Mouse (Mus musculus) kidney, postnatal 0 days (tissue): ENCODE results near the gene Gm20431. TPM values are rescaled to one million over a fixed set of nuclear protein-coding genes. Genes with fewer than 3 reads are reported as not detected.

Experiments
- ATAC-seq: fragments of 200-750 bp; cut with Nextera tagmentation; replicated peaks from 2 replicates; pipeline ENCODE4 v1.8.0; 2017; ENCODE audit warnings: low read depth, moderate number of reproducible peaks, moderate TSS enrichment, moderate library complexity; ENCODE audit not compliant: low FRiP score
- DNase-seq: peaks from one replicate; pipeline ENCODE4 v3.0.0-alpha.2; 2016; ENCODE audit warnings: low spot score
- H3K27ac ChIP-seq: fragments of 300-500 bp; sonication (generic); 2 replicates; pipeline ENCODE4 v1.5.1; 2014; ENCODE audit warnings: mild to moderate bottlenecking
- H3K27me3 ChIP-seq: fragments of 300-500 bp; sonication (generic); 2 replicates; pipeline ENCODE4 v1.6.1; 2014; ENCODE audit warnings: low read length, mixed read lengths; ENCODE audit not compliant: insufficient read depth
- H3K36me3 ChIP-seq: fragments of 300-500 bp; sonication (generic); 2 replicates; pipeline ENCODE4 v1.6.1; 2014; ENCODE audit warnings: low read length, mixed read lengths; ENCODE audit not compliant: insufficient read depth
- H3K4me1 ChIP-seq: fragments of 300-500 bp; sonication (generic); replicated peaks from 2 replicates; pipeline ENCODE4 v1.6.1; 2014; ENCODE audit warnings: antibody characterized with exemption, low read length, mixed read lengths; ENCODE audit not compliant: insufficient read depth
- H3K4me2 ChIP-seq: fragments of 300-500 bp; sonication (generic); 2 replicates; pipeline ENCODE4 v1.6.1; 2014; ENCODE audit warnings: mild to moderate bottlenecking, low read length, moderate library complexity, mixed read lengths
- H3K4me3 ChIP-seq: fragments of 300-500 bp; sonication (generic); replicated peaks from 2 replicates; pipeline ENCODE4 v1.5.1; 2014; ENCODE audit warnings: low read depth, low read length
- H3K9ac ChIP-seq: fragments of 300-500 bp; sonication (generic); 2 replicates; pipeline ENCODE4 v1.6.1; 2014; ENCODE audit warnings: low read depth, low read length
- H3K9me3 ChIP-seq: fragments of 300-500 bp; sonication (generic); replicated peaks from 2 replicates; pipeline ENCODE4 v1.6.1; 2016; ENCODE audit warnings: low read length, inconsistent platforms, mixed read lengths
- CTCF ChIP-seq: IDR thresholded peaks from 2 replicates; pipeline ENCODE4 v1.5.1; 2016; ENCODE audit warnings: antibody characterized with exemption, low read depth, mild to moderate bottlenecking, moderate library complexity
- WGBS: fragments of 180-500 bp; shearing (Covaris S2); extraction: QIAGEN DNeasy Blood & Tissue Kit; methylation state at CpG from one replicate; pipeline ENCODE4 v1.1.7; 2014; 5-methylcytosine and 5-hydroxymethylcytosine counted together
- microRNA-seq: library from miRNA; unstranded; fragments of <30 nt; microRNA quantifications from one replicate; pipeline ENCODE4, GENCODE M21; 2016
- polyA plus RNA-seq: library from polyadenylated mRNA; unstranded; fragments of >200 nt; fragmentation: Nextera tagmentation; extraction: Ambion mirVana; gene quantifications from 2 replicates; pipeline ENCODE4 v1.2.1, GENCODE M21; 2015

Gm20431 gene
- polyA plus RNA-seq, 1 experiment from 2014 or later, result 11.2 TPM

DNA sequence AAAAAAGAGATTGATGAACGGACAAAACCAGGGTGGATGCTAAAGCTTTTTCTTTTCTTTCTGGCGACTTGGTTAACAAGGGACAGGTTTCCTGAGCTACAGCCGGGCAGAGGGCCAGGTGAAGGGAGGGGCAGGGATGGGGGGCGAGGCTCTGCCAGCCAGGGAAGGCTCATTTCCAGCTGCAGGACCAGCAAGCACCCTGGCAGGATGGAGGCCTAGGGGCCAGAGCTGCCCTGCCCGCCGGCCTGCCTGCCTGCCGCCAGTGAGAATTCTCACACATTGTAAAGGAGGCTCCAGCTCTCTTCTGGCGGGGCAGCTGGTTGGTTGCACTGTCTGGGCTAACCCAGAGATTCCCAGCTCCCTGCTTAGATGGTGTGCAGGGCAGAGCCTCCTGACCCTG lies 99.2 kb downstream of the Gm20431 start:
- no peak overlapping the region for H3K9ac ChIP-seq
- no peaks in the 10 kb centered on the region for H3K27me3 ChIP-seq
- no peaks in the 10 kb centered on the region for H3K36me3 ChIP-seq
- no peak for TF ChIP-seq CTCF
- H3K4me2 ChIP-seq, result no peak overlapping the region
- H3K4me3 ChIP-seq, result no peak overlapping the region
- 32% methylated on average over 8 of the region's 8 CpGs for WGBS
- H3K4me1 ChIP-seq, result peaks cover 19% of the 10 kb centered on the region
- peak overlapping the region; percentile 13; the same call in 1 of the 2 replicates for H3K27ac ChIP-seq
- DNase-seq (no peak), ATAC-seq (no peak)
- no peaks in the 10 kb centered on the region for H3K9me3 ChIP-seq

- 0 out of 2 replicates have a peak overlapping the region, but pooled peaks have one; percentile 7 for H3K4me3 ChIP-seq
- TF ChIP-seq CTCF, result no peak
- peak overlapping the region; percentile 46 for H3K4me2 ChIP-seq
- DNase-seq, result peak; percentile 27
- no peak for ATAC-seq
- H3K27me3 ChIP-seq, result no peaks in the 10 kb centered on the region
- H3K4me1 ChIP-seq, result peaks cover 14% of the 10 kb centered on the region; the same call in 1 of the 2 replicates
- no peaks in the 10 kb centered on the region for H3K36me3 ChIP-seq
- no peaks in the 10 kb centered on the region for H3K9me3 ChIP-seq
- peak overlapping the region; percentile 28; the same call in 1 of the 2 replicates for H3K9ac ChIP-seq
- H3K27ac ChIP-seq, result no peak overlapping the region
- WGBS, result 16% methylated on average over 27 of the region's 27 CpGs
Observed at GRCm38 (mm10) chr2:167559413-167559812, 101.9 kb downstream of the Gm20431 start.

Small RNAs within 50 kb of the gene (microRNA-seq; reads per million reads assigned to microRNA genes)
- gene Gm22355, result not detected

Other genes with a start within 250 kb of the Gm20431 start
- 14.2 and 15.5 TPM in 2 replicates for gene Slc9a8, start 239.8 kb downstream of the Gm20431 start, polyA plus RNA-seq
- gene Rnf114, start 168.9 kb downstream of the Gm20431 start, polyA plus RNA-seq, result 77.0 and 78.7 TPM in 2 replicates
- gene Spata2, start 168.6 kb downstream of the Gm20431 start, polyA plus RNA-seq, result 14.3 and 15.5 TPM in 2 replicates
- 33.9 and 36.1 TPM in 2 replicates for gene Snai1, start 123.3 kb downstream of the Gm20431 start, polyA plus RNA-seq
- gene Ube2v1, start 29.4 kb downstream of the Gm20431 start, polyA plus RNA-seq, result 256 and 262 TPM in 2 replicates
- 13.0 and 22.2 TPM in 2 replicates for gene Cebpb, start 27.4 kb upstream of the Gm20431 start, polyA plus RNA-seq
- gene Tmem189, start 28.3 kb upstream of the Gm20431 start, polyA plus RNA-seq, result 64.6 and 65.2 TPM in 2 replicates